Mouse (Mus musculus) adipocyte (in vitro differentiated cells): ENCODE measurements around the gene Adcy6.

ENCODE experiments used
- DNase-seq: peaks from one replicate; pipeline ENCODE4 v3.0.0-alpha.2; 2016; ENCODE audit warnings: low spot score

Gene Adcy6

GRCm38 (mm10) chr15:98557186-98557585 lies 52.7 kb downstream of the Adcy6 start:
- no peak for DNase-seq

DNA sequence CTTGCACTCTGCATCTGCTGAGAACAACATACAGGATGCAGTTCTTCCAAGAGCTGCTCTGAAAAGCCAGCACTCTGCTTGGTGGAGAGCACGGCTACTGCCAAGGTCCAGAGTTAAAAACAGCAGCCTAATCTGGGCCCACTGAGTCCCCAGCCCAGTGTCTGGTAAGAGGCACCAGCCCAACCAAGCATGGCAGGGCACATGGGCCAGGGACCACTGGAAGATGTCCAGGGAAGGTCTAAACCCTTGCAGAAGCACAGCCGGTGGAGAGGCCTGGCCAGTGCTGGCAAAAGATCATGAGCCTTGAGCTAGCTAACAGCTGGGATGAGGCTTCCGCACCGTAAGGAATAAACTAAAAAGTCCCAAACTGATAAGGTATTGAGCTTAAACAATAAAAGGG lies 54.0 kb downstream of the Adcy6 start:
- no peak for DNase-seq

GRCm38 (mm10) chr15:98552758-98553157 lies 57.1 kb downstream of the Adcy6 start:
- no peak for DNase-seq

DNA sequence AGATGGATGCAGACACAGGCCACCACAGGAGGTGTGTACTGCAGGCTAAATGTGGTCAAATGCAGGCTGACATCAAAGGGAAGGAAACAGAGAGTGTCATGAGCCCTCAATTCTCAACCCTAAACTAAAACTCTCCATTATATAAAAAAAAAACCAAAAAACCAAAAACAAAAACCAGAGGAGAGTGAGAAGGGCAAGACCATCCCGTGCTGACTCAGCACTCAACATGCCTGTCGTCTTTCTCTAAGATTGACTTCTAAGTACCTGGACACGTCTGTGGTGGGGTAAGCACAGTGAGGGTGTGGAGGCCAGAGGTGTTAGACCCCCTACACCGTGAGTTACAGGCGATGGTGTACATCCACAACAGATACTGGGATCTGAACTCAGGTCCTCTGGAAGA lies 63.0 kb downstream of the Adcy6 start:
- no peak for DNase-seq

GRCm38 (mm10) chr15:98545151-98545550 lies 64.7 kb downstream of the Adcy6 start:
- DNase-seq, result no peak

GRCm38 (mm10) chr15:98543341-98543740 lies 66.5 kb downstream of the Adcy6 start:
- no peak for DNase-seq

- peak; percentile 26 for DNase-seq
Observed at GRCm38 (mm10) chr15:98541064-98541463, 68.8 kb downstream of the Adcy6 start.
